Mouse (Mus musculus) MEL (cell line): ENCODE measurements around the gene Vmn1r15. TPM values are rescaled to one million over a fixed set of nuclear protein-coding genes. Genes with fewer than 3 reads are reported as not detected.

ENCODE experiments used
- DNase-seq: peaks from one replicate; pipeline ENCODE4 v3.0.0; 2011; ENCODE audit warnings: low read depth, low spot score
- H3K27ac ChIP-seq: 2 replicates; pipeline ENCODE4 v1.5.1; 2012; ENCODE audit warnings: low read depth, mild to moderate bottlenecking, control low read depth, low read length, moderate library complexity; ENCODE audit not compliant: control insufficient read depth
- H3K27me3 ChIP-seq, 2 experiments: fragments of 150-350 bp in 1 of 2; sonication (generic) in 1 of 2; 2 replicates each; pipeline ENCODE4 v1.6.1; 2012; ENCODE audit warnings: low read length in 2 of 2, mild to moderate bottlenecking in 2 of 2, improper control_type of control experiment in 1 of 2, moderate library complexity in 1 of 2; ENCODE audit not compliant: insufficient read depth in 2 of 2, control insufficient read depth in 1 of 2
- H3K36me3 ChIP-seq, 2 experiments: 2 replicates each; pipeline ENCODE4 v1.6.1; 2012 to 2014; ENCODE audit warnings: low read length in 2 of 2, improper control_type of control experiment in 1 of 2, inconsistent platforms in 1 of 2, mild to moderate bottlenecking in 1 of 2; ENCODE audit not compliant: insufficient read depth in 2 of 2, control insufficient read depth in 1 of 2
- H3K4me1 ChIP-seq, 2 experiments: fragments of 150-350 bp in 1 of 2; sonication (generic) in 1 of 2; 2 replicates each; pipeline ENCODE4 v1.6.1; 2012; ENCODE audit warnings: low read length in 2 of 2, improper control_type of control experiment in 1 of 2, mild to moderate bottlenecking in 1 of 2; ENCODE audit not compliant: insufficient read depth in 2 of 2, control insufficient read depth in 1 of 2
- H3K4me3 ChIP-seq, 2 experiments: fragments of 150-350 bp in 1 of 2; sonication (generic) in 1 of 2; 2 replicates each; pipeline ENCODE4 v1.5.1; 2012; ENCODE audit warnings: low read depth in 2 of 2, low read length in 2 of 2, mild to moderate bottlenecking in 2 of 2, moderate library complexity in 2 of 2, control low read depth in 1 of 2, improper control_type of control experiment in 1 of 2; ENCODE audit not compliant: control insufficient read depth in 1 of 2, insufficient read depth in 1 of 2
- H3K79me2 ChIP-seq: 2 replicates; pipeline ENCODE4 v1.6.1; 2012; ENCODE audit warnings: mild to moderate bottlenecking, low read length, moderate library complexity; ENCODE audit not compliant: control insufficient read depth, poor library complexity, insufficient read depth
- H3K9ac ChIP-seq: 2 replicates; pipeline ENCODE4 v1.6.1; 2012; ENCODE audit warnings: low read depth, mild to moderate bottlenecking, control low read depth, low read length, moderate library complexity; ENCODE audit not compliant: control insufficient read depth, poor library complexity, severe bottlenecking
- H3K9me3 ChIP-seq: fragments of 150-350 bp; sonication (generic); replicated peaks from 2 replicates; pipeline ENCODE4 v1.6.1; 2012; ENCODE audit warnings: mild to moderate bottlenecking, low read length, improper control_type of control experiment, moderate library complexity; ENCODE audit not compliant: insufficient read depth
- GABPA ChIP-seq: IDR thresholded peaks from 2 replicates; pipeline ENCODE4 v1.6.1; 2012; ENCODE audit warnings: low read depth, mild to moderate bottlenecking, inconsistent platforms, low read length, improper control_type of control experiment, moderate library complexity
- RCOR1 ChIP-seq: IDR thresholded peaks from 2 replicates; pipeline ENCODE4 v1.6.1; 2012; ENCODE audit warnings: low read depth, mild to moderate bottlenecking, inconsistent platforms, low read length, improper control_type of control experiment
- ZNF384 ChIP-seq: IDR thresholded peaks from 2 replicates; pipeline ENCODE4 v1.6.1; 2012; ENCODE audit warnings: low read depth, mild to moderate bottlenecking, inconsistent platforms, low read length, improper control_type of control experiment
- polyA plus RNA-seq, 2 experiments: library from polyadenylated mRNA; stranded (reverse) in 1 of 2; unstranded in 1 of 2; fragments of >175 nt in 1 of 2; fragments of >200 nt in 1 of 2; gene quantifications; 2 replicates each; pipeline versions ENCODE4 v1.2.1 to v1.2.4; 2012; ENCODE audit warnings: low replicate concordance in 2 of 2, low read depth in 1 of 2; ENCODE audit not compliant: insufficient read length in 2 of 2, insufficient read depth in 1 of 2, missing spikeins in 1 of 2
- total RNA-seq: library from RNA; depleted of rRNA; stranded (reverse); fragments of 300-350 nt; gene quantifications from 2 replicates; pipeline ENCODE4 v1.2.3, GENCODE M21; 2012; rRNA removed

The Vmn1r15 gene
- total and polyA plus RNA-seq, 3 experiments = 0.77 TPM; not detected in 2

- no peak overlapping the region for H3K27ac ChIP-seq
- no peak overlapping the region for H3K9ac ChIP-seq
- H3K79me2 ChIP-seq = no peaks in the 10 kb centered on the region
- no peaks in the 10 kb centered on the region for H3K4me1 ChIP-seq
- H3K27me3 ChIP-seq = no peaks in the 10 kb centered on the region
- TF ChIP-seq GABPA = no peak
- no peak for TF ChIP-seq ZNF384
- TF ChIP-seq RCOR1 = no peak
- H3K36me3 ChIP-seq = no peaks in the 10 kb centered on the region
- DNase-seq = no peak
- no peak overlapping the region for H3K4me3 ChIP-seq
- H3K9me3 ChIP-seq = no peaks in the 10 kb centered on the region
These were observed 21.2 kb downstream of the Vmn1r15 start for GRCm38 (mm10) chr6:57278952-57279351.

Other genes starting within 250 kb of the Vmn1r15 start
- not detected in 2 replicates for gene Vmn1r7, start 232.6 kb upstream of the Vmn1r15 start, total RNA-seq
- not detected for gene Vmn1r7, start 232.6 kb upstream of the Vmn1r15 start, polyA plus RNA-seq
- not detected in 2 replicates for gene Vmn1r8, start 225.7 kb upstream of the Vmn1r15 start, total RNA-seq
- gene Vmn1r8, start 225.7 kb upstream of the Vmn1r15 start, polyA plus RNA-seq = not detected
- gene Vmn1r9, start 191.2 kb upstream of the Vmn1r15 start, total RNA-seq = not detected in 2 replicates
- gene Vmn1r9, start 191.2 kb upstream of the Vmn1r15 start, polyA plus RNA-seq = not detected
- gene Vmn1r10, start 148.5 kb upstream of the Vmn1r15 start, total RNA-seq = not detected in 2 replicates
- not detected for gene Vmn1r10, start 148.5 kb upstream of the Vmn1r15 start, polyA plus RNA-seq
- gene Vmn1r11, start 124.5 kb upstream of the Vmn1r15 start, total RNA-seq = not detected in 2 replicates
- gene Vmn1r11, start 124.5 kb upstream of the Vmn1r15 start, polyA plus RNA-seq = not detected
- not detected in 2 replicates for gene Vmn1r12, start 101.0 kb upstream of the Vmn1r15 start, total RNA-seq
- gene Vmn1r12, start 101.0 kb upstream of the Vmn1r15 start, polyA plus RNA-seq = not detected
- not detected in 2 replicates for gene Vmn1r13, start 54.7 kb upstream of the Vmn1r15 start, total RNA-seq
- gene Vmn1r13, start 54.7 kb upstream of the Vmn1r15 start, polyA plus RNA-seq = under 1 TPM in 1 of 2 experiments, not detected in 1; 0.06 TPM
- not detected in 2 replicates for gene Vmn1r14, start 26.3 kb upstream of the Vmn1r15 start, total RNA-seq
- not detected for gene Vmn1r14, start 26.3 kb upstream of the Vmn1r15 start, polyA plus RNA-seq
- gene Vmn1r16, start 71.5 kb downstream of the Vmn1r15 start, total RNA-seq = not detected in 2 replicates
- not detected for gene Vmn1r16, start 71.5 kb downstream of the Vmn1r15 start, polyA plus RNA-seq
- not detected in 2 replicates for gene Vmn1r17, start 105.8 kb downstream of the Vmn1r15 start, total RNA-seq
- gene Vmn1r17, start 105.8 kb downstream of the Vmn1r15 start, polyA plus RNA-seq = not detected
- not detected in 2 replicates for gene Vmn1r18, start 137.8 kb downstream of the Vmn1r15 start, total RNA-seq
- under 1 TPM in 1 of 2 experiments, not detected in 1; under 0.01 TPM for gene Vmn1r18, start 137.8 kb downstream of the Vmn1r15 start, polyA plus RNA-seq
- gene Vmn1r19, start 145.8 kb downstream of the Vmn1r15 start, total RNA-seq = not detected in 2 replicates
- not detected for gene Vmn1r19, start 145.8 kb downstream of the Vmn1r15 start, polyA plus RNA-seq
- gene Vmn1r20, start 171.0 kb downstream of the Vmn1r15 start, total RNA-seq = not detected in 2 replicates
- gene Vmn1r20, start 171.0 kb downstream of the Vmn1r15 start, polyA plus RNA-seq = not detected